Mouse (Mus musculus): ENCODE results near the gene Ddx6. TPM values are rescaled to one million over a fixed set of nuclear protein-coding genes. Genes with fewer than 3 reads are reported as not detected.
"Not testable (repeated sequence)": the region's sequence is repeated elsewhere in the genome, so short reads cannot be mapped to it uniquely, and the experiment has no call there.

Ddx6 gene
- total RNA-seq (2021) = 100 to 1,000 TPM; 107 TPM
- long read RNA-seq, experiment 1, full-length matches to known transcripts = 1 of 7 reads
- long read RNA-seq, experiment 1, partial matches to known transcripts = 0 of 7 reads
- long read RNA-seq, experiment 1, other reads (novel, unspliced or antisense) = 6 of 7 reads
- long read RNA-seq, experiment 2, partial matches to known transcripts = 0 of 14 reads
- long read RNA-seq, experiment 2, other reads (novel, unspliced or antisense) = 14 of 14 reads

DNA sequence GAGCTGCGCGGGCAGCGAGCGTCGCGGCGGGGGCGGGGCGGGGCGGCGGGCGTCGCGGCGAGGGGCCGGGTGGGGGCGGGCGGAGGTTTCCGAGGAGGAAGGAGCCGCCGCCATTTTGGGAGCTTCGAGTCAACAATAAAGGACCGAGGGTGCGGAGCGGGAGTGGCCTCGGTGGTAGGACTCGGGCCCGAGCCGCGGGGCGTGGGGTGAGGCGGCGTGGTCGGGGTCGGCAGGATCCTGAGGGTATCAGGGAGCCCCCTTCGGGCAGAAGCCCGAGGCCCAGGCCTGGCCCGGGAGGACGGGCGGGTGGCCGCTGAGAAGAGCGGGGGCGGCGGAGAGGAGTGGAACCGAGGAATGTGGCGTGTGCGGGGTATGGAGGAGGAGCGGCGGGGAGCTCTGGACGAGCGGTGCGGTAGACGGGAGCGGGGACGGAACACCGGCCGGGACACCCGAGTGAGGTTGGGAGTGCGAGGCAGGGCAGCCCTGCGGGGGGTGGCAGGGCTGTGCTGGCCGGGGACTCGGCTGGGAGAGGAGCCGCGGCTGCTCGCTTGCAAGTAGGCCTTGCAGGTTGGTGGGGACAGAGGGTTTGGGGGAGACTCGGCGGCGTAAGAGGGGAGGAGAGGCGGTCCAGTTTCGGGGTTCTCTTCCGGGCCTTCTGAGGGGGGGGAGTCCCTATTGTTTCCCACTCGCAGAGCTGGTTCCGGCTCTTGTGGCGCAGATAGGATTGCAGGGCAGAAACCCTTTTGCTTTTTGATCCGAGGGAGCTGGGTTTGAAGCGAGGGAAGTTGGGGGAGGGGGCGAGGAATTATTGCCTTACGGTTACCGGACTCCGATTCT is at the start of gene Ddx6:
TSS of gene Ddx6 (plus strand) at position 114 of the 837 bp plus-strand sequence.
- DNase-seq (ENCODE audit: low spot score in 2 of 2) = peak; percentile 55 to 78

GRCm38 (mm10) chr9:44561597-44561996 is 43.1 kb upstream of the Ddx6 start, which contains the start of gene Cxcr5:
Gene Cxcr5 (minus strand): TSS chr9:44561877.
- no peak for DNase-seq (ENCODE audit: low spot score in 2 of 2)

GRCm38 (mm10) chr9:44562936-44563335 is 41.8 kb upstream of the Ddx6 start:
- no peak for DNase-seq (ENCODE audit: low spot score in 2 of 2)

- no peak for DNase-seq (ENCODE audit: low spot score in 2 of 2)
These were observed 39.3 kb upstream of the Ddx6 start for GRCm38 (mm10) chr9:44565367-44565766.

DNA sequence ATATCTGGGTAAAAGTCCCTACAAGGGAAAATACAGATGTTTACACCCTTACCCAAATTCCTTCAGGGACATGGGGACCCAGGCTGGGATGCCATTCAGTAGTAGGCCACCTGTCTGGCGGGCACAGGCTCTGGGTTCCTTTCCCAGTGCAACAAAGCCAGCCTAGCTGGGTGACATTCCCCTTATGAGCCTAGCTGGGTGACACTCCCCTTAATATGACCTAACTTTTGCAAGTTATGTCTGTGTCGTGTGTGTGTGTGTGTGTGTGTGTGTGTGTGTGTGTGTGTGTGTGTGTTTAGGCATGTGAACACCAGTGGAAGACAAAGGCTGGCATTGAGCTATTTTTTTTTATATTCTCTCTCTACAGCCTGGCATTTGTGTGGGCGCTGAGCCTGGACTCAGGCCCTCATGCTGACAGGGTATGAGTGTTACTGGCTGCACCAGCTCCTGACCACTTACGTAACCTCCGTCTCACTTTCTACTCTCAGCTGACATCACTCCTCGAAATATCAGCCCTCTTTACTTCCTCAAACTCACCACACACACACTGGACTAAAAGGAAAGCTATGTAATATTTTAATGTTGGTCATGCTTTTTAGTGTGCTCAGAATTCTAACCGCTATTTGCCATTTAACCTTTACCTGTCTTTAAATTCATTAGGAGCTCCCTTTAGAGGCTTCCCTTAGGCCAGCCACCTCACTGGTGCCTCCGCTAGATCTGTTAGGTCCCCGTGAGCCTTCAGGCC is 37.2 kb upstream of the Ddx6 start:
- no peak for DNase-seq (ENCODE audit: low spot score in 2 of 2)

DNA sequence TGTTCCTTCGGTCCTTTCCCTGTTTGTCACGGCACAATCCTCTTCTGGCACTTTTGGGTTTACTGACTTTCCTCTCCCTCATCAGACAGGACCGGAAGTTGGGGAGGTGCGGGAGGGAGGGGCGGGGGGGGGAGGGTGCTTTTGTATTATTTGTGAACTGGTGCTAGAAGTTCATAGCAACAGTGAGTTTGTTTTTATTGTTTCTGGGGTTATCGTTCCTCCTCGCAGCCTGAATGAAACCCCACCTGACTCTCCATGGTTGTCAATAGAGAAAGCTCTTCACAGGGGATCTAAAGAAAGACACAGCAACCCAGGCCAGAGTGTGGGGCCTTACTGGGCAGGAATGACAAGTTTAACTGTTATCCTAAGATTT is 36.6 kb upstream of the Ddx6 start:
- DNase-seq (ENCODE audit: low spot score in 2 of 2) = no peak

DNA sequence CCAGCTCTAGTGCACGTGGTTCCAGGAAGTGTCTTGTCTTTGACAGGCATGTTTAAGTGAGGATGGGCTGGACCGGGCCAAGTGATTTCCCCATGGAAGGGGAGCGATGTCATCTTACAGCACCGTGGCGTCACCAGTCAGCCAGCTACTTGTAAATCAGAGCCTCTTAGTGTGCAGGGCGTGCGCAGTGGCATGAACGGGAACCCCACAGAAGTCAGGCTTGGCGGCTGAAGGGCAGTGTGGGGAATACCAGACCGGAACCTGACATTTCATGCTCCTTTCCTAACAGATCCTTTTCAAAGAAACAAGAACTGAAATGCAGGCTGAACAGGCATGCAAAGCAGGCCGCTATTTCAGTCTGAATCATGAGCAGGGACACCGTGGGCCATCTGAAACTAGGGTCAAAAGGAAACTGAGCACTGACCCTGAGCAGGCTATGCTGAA is 33.7 kb upstream of the Ddx6 start:
- DNase-seq (ENCODE audit: low spot score in 2 of 2) = no peak

DNA sequence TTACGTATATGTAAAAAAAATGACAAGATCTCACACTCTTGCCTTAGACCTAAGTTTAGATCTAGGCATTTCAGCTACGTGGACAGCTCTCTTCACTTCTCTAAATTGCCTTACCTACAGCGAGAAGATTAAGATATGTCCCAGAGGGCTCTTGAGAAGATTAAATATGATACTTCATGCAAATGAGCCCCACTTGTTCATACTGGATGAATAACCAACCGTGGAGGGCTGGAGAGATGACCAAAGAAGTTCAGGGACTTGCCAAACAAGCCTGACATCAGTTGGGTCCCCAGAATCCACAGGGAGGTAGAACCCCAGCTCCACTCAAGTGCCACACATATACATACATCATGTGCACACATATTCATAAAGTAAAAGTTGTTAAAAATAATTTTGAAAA is 31.4 kb upstream of the Ddx6 start:
- no peak for DNase-seq (ENCODE audit: low spot score in 2 of 2)

DNA sequence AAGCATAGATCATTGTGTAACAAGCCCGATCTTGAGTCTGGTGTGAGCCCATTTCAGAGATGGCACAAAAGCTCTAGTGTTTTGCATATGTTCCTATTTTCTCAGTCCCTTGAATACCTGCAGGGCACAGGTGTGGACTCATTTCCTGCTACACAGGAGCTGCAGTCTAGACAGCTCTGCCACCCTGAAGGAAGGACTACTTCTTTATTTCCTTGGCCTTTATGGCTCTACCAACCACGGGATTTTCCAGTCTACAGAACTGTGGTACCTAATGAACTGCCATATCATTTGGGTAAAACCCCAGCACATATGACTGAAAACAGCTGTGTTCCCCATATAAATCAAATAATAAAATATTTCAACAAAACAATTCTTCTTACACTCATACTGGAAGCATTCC is 29.6 kb upstream of the Ddx6 start:
- no peak for DNase-seq (ENCODE audit: low spot score in 2 of 2)

DNA sequence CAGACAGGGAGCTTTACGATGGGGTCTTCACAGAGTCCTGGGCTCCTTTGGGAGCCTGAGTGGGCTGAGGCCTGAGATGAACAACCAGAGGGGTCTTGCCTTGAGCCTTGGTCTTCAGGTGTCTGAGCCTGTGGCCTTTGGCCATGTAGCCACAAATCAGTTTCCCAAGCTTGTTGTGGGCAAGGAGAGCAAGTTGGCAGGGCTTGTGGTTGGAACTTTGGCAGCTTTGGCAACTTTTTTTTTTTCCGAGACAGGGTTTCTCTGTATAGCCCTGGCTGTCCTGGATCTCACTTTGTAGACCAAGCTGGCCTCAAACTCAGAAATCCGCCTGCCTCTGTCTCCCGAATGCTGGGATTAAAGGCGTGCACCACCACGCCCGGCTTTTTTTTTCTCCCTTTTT is 28.6 kb upstream of the Ddx6 start:
- not testable (repeated sequence) for DNase-seq (ENCODE audit: low spot score in 2 of 2)

GRCm38 (mm10) chr9:44579392-44579791 is 25.3 kb upstream of the Ddx6 start:
- peak in 1 of 2 experiments; percentile 17 for DNase-seq (ENCODE audit: low spot score in 2 of 2)

DNA sequence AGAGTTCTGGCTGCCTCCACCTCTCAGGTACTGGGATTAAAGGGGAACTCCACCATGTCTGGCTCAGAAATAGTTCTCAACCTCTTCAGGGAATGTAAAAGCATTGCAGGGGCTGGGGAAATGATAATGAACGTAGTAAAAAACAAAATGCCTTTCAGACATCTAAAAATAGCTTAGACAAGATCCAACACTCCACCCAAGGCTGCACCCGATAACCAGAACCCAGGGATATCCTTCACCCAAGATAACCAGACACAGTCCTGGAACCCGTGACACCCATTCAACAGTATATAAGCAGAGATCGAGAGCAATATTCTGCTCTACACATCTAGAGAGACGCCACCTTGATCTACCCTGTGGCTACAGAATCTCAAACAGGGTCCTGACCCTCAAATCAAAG is 24.6 kb upstream of the Ddx6 start:
- no peak for DNase-seq (ENCODE audit: low spot score in 2 of 2)

- DNase-seq (ENCODE audit: low spot score in 2 of 2) = no peak
These were observed 23.3 kb upstream of the Ddx6 start for GRCm38 (mm10) chr9:44581423-44581822.

DNA sequence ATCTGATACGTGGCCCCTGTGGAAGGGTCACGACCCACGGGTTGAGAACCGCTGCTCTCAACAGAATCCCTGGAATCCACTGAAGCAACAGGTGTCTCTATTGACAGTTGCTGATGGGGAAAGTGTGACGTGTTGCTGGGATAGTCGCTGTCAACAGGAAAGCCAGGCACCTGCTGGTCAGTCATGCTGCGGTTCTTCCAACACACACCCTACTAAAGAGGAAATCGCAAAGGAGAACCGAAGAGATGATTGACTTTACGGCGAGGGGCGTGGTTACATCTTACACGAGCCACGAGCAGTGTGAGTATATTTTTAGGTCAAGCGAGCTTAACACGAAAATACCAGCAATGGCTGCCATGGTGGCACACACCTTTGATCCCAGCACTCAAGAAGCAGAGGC is 22.3 kb upstream of the Ddx6 start:
- DNase-seq (ENCODE audit: low spot score in 2 of 2) = no peak

GRCm38 (mm10) chr9:44586640-44587261 is 17.9 kb upstream of the Ddx6 start:
- no peak for DNase-seq (ENCODE audit: low spot score in 2 of 2)

- DNase-seq (ENCODE audit: low spot score in 2 of 2) = no peak
These were observed 17.2 kb upstream of the Ddx6 start for GRCm38 (mm10) chr9:44587262-44588160.

- DNase-seq (ENCODE audit: low spot score in 2 of 2) = no peak
These were observed 16.1 kb upstream of the Ddx6 start for GRCm38 (mm10) chr9:44588605-44589004.

GRCm38 (mm10) chr9:44589095-44589494 is 15.6 kb upstream of the Ddx6 start:
- DNase-seq (ENCODE audit: low spot score in 2 of 2) = no peak

GRCm38 (mm10) chr9:44590969-44591368 is 13.7 kb upstream of the Ddx6 start:
- DNase-seq (ENCODE audit: low spot score in 2 of 2) = no peak

DNA sequence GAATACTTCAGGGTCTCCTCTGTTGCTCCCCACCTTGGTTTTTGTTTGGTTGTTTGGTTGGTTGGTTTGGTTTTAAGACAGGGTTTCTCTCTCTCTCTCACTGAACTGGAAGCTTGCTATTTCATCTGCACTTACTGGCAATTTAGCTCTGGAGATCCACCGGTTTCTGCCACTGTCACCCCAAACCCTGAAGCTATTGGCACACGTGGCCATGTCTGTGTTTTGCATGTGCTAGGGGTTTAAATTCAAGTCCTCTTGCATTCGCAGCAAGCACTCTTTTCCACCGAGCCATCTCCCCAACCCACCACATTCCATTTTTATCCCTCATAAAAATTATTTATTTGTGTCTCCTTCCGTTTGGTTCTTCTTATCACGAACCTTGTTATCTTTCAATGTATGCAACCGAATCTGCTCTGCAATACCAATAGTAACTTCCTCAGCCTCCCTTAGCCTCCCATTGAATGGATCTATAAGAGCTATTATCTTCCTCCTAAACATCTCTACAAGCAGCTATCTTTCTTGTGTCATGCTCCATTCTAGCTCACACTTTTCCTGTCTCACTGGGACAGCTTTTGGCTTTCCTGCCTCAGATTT is 13.0 kb upstream of the Ddx6 start:
- DNase-seq (ENCODE audit: low spot score in 2 of 2) = no peak
